ENCODE assay signal across 9 mouse cellular contexts in the genomic region with DNA sequence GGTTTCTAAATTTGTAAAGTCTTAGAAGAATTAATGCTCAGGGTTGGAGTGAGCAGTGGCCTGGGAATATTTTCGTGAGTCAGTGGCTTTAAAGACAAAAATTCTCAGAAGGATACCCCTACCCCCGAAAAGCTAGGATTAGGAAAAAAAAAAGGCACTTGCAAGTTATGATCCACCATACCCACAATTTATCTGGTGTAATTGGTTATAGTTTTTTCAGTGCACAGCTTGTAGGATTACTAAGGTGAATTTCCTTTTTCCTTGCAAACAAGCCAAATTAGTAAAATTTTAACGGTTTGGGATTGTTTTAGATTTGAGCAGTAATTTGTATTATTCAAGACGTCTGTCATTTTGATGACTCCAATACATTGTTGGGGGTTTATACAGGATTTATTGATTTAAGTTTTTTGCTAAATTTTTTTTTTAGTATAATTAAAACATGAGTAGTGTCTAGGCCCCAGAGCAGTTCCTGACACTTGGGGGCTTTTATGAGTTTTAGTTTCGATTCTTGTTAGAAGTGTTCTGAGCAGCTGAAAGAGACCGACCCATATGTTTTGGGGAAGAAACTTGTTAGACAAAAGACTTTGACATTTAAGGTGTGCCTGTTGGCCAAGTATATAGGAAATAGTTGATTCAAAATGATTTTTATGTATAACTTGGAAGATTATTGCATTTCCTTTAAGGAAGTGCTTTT. TPM values are rescaled to one million over a fixed set of nuclear protein-coding genes. Genes with fewer than 3 reads are reported as not detected.
DNase-seq lines count a peak whose midpoint lies in the region; ATAC-seq and TF ChIP-seq lines count a peak whose summit lies in the region.
"Had no signal": no experiment of that assay in that cellular context is flagged by ENCODE, and none has a peak within 500 bp of the region (broad histone marks: within the 10 kb centered on the region; RNA-seq: fewer than 3 reads in every experiment).

No protein-coding gene starts in this region.

- DNase-seq in heart, postnatal 36 days: no peak
- DNase-seq in hindbrain, embryonic 10.5 days (ENCODE audit: low spot score): no peak
- DNase-seq in midbrain, embryonic 11.5 days (ENCODE audit: low spot score, missing footprints): peak; percentile 86
- DNase-seq in embryo, embryonic 10.5 days (ENCODE audit: low spot score): no peak
- DNase-seq in cerebellum, postnatal 4 days (ENCODE audit: low spot score in 2 of 2): no peak
- DNase-seq in left cerebral cortex, postnatal 25 days (ENCODE audit: low spot score in 2 of 2): no peak

- H3K27ac ChIP-seq in heart, embryonic 12.5 days (ENCODE audit: poor library complexity, severe bottlenecking): peak overlapping the region; percentile 92
- peak overlapping the region; percentile 66 for H3K27ac ChIP-seq in ES-Bruce4 (ENCODE audit: insufficient read depth, low read length)
- H3K27ac ChIP-seq in hindbrain, embryonic 10.5 days: peak overlapping the region; percentile 96
- H3K27ac ChIP-seq in midbrain, embryonic 11.5 days (ENCODE audit: low read depth, low read length): no peak overlapping the region

- H3K9me3 ChIP-seq in heart, embryonic 12.5 days (replicated peaks): no peaks in the 10 kb centered on the region
- H3K9me3 ChIP-seq in ES-Bruce4 (replicated peaks; ENCODE audit: control insufficient read depth, insufficient read depth, low read length, poor library complexity, severe bottlenecking): no peaks in the 10 kb centered on the region
- no peaks in the 10 kb centered on the region for H3K9me3 ChIP-seq in hindbrain, embryonic 10.5 days
- no peaks in the 10 kb centered on the region for H3K9me3 ChIP-seq in midbrain, embryonic 11.5 days (ENCODE audit: control insufficient read depth, low read length)

- intact Hi-C loops in heart, postnatal 36 days (cut with DNase I): loop anchor here (2.0 kb wide), 1 partner anchor 69 kb away; no protein-coding TSS in a partner anchor
- intact Hi-C loops in left cerebral cortex, postnatal 25 days (cut with DNase I): loop anchor here (1.0 kb wide), 2 partner anchors 49 to 68 kb away; a partner anchor contains a TSS

- peak overlapping the region; percentile 95 for H3K4me2 ChIP-seq in heart, embryonic 12.5 days
- H3K4me2 ChIP-seq in midbrain, embryonic 11.5 days: peak overlapping the region; percentile 83

- TF ChIP-seq EP300 in ES-Bruce4 (IDR thresholded peaks at IDR 0.05; ENCODE audit: insufficient read depth, low read depth, low read length): no peak

- peak overlapping the region; percentile 98 for H3K4me3 ChIP-seq in heart, embryonic 12.5 days
- peak overlapping the region; percentile 95 for H3K4me3 ChIP-seq in ES-Bruce4 (ENCODE audit: low read depth, low read length)
- peak overlapping the region; percentile 83 for H3K4me3 ChIP-seq in hindbrain, embryonic 10.5 days
- peak overlapping the region; percentile 84 for H3K4me3 ChIP-seq in midbrain, embryonic 11.5 days (ENCODE audit: low read depth, low read length)

- no peak for ATAC-seq in heart, embryonic 12.5 days (ENCODE audit: insufficient number of reproducible peaks, low FRiP score)
- ATAC-seq in midbrain, embryonic 11.5 days (ENCODE audit: low FRiP score): no peak

- TF ChIP-seq CTCF in ES-Bruce4 (IDR thresholded peaks at IDR 0.05; ENCODE audit: low read depth, low read length): no peak

- H3K4me1 ChIP-seq in heart, embryonic 12.5 days (replicated peaks): peaks cover 17% of the 10 kb centered on the region
- H3K4me1 ChIP-seq in ES-Bruce4 (ENCODE audit: control insufficient read depth, insufficient read depth, low read length): peaks cover 3% of the 10 kb centered on the region
- peaks cover 34% of the 10 kb centered on the region for H3K4me1 ChIP-seq in hindbrain, embryonic 10.5 days (replicated peaks)
- H3K4me1 ChIP-seq in midbrain, embryonic 11.5 days (ENCODE audit: control insufficient read depth, insufficient read depth, low read length): peaks cover 17% of the 10 kb centered on the region

- no peaks in the 10 kb centered on the region for H3K27me3 ChIP-seq in heart, embryonic 12.5 days (replicated peaks)
- no peaks in the 10 kb centered on the region for H3K27me3 ChIP-seq in ES-Bruce4 (ENCODE audit: control insufficient read depth, insufficient read depth, low read length, poor library complexity, severe bottlenecking)
- peaks cover 15% of the 10 kb centered on the region; the same call in 1 of the 2 replicates for H3K27me3 ChIP-seq in hindbrain, embryonic 10.5 days (ENCODE audit: insufficient read depth, poor library complexity, severe bottlenecking)
- H3K27me3 ChIP-seq in midbrain, embryonic 11.5 days (ENCODE audit: control insufficient read depth, insufficient read depth, low read length): peaks cover 2% of the 10 kb centered on the region; the same call in 1 of the 2 replicates
- H3K27me3 ChIP-seq: Patski had no signal

- peaks cover 14% of the 10 kb centered on the region for H3K36me3 ChIP-seq in heart, embryonic 12.5 days
- H3K36me3 ChIP-seq in ES-Bruce4 (ENCODE audit: control insufficient read depth, insufficient read depth, low read length, poor library complexity, severe bottlenecking): peaks cover 33% of the 10 kb centered on the region
- peaks cover 27% of the 10 kb centered on the region for H3K36me3 ChIP-seq in hindbrain, embryonic 10.5 days
- H3K36me3 ChIP-seq in midbrain, embryonic 11.5 days (ENCODE audit: control insufficient read depth, insufficient read depth, low read length): no peaks in the 10 kb centered on the region

- H3K9ac ChIP-seq in heart, embryonic 12.5 days: peak overlapping the region; percentile 95
- H3K9ac ChIP-seq in ES-Bruce4 (ENCODE audit: low read depth, poor library complexity, severe bottlenecking): peak overlapping the region; percentile 98
- H3K9ac ChIP-seq in midbrain, embryonic 11.5 days (ENCODE audit: low read length): peak overlapping the region; percentile 85

- no peak for TF ChIP-seq POLR2A in ES-Bruce4 (IDR thresholded peaks at IDR 0.05; ENCODE audit: insufficient read depth, low read length)

- WGBS in heart, embryonic 12.5 days: 37% methylated on average over 6 of the region's 6 CpGs
- 39% methylated on average over 6 of the region's 6 CpGs for WGBS in hindbrain, embryonic 10.5 days
- 37% methylated on average over 6 of the region's 6 CpGs for WGBS in midbrain, embryonic 11.5 days

RNA-seq across cellular contexts. Expression of a gene that starts 1.1 kb away (rescaled TPM):
- 23.5 and 24.0 TPM in 2 replicates for polyA plus RNA-seq in heart, embryonic 12.5 days (2016; fragmentation: Nextera tagmentation; extraction: Ambion mirVana)
- 10 to 100 TPM; 23.8 to 26.9 TPM for total RNA-seq in heart, postnatal 36 days (2021)
- 140 and 149 TPM in 2 replicates for polyA plus RNA-seq in ES-Bruce4 (2011; ENCODE audit: insufficient read depth, insufficient read length, low read depth, missing spikeins)
- polyA plus RNA-seq in hindbrain, embryonic 10.5 days (2016; fragmentation: Nextera tagmentation; extraction: Ambion mirVana): 19.7 and 22.9 TPM in 2 replicates
- polyA plus RNA-seq in midbrain, embryonic 11.5 days (2014; fragmentation: Nextera tagmentation; extraction: Ambion mirVana): 30.7 and 32.3 TPM in 2 replicates
- total RNA-seq in left cerebral cortex, postnatal 25 days (2021): 100 to 1,000 TPM; 175 to 192 TPM
